Mouse (Mus musculus) heart, adult 2 months (tissue): Measurements from ENCODE around the gene Prkacb. TPM values are rescaled to one million over a fixed set of nuclear protein-coding genes. Genes with fewer than 3 reads are reported as not detected.
"Not testable (repeated sequence)": the region's sequence is repeated elsewhere in the genome, so short reads cannot be mapped to it uniquely, and the experiment has no call there.

Experiments
- DNase-seq, 2 experiments: peaks; one replicate each; pipeline ENCODE4 v3.0.0; 2021
- H3K27ac ChIP-seq: fragments of 200-600 bp; 2 replicates; pipeline ENCODE4 v1.8.1; 2022
- H3K27me3 ChIP-seq: fragments of 200-500 bp; 2 replicates; pipeline ENCODE4 v1.6.1; 2012; ENCODE audit warnings: mild to moderate bottlenecking, low read length, inconsistent platforms, mixed read lengths; ENCODE audit not compliant: control insufficient read depth, insufficient read depth
- H3K36me3 ChIP-seq: fragments of 200-500 bp; 2 replicates; pipeline ENCODE4 v1.6.1; 2012; ENCODE audit warnings: low read length, inconsistent platforms; ENCODE audit not compliant: control insufficient read depth, insufficient read depth
- H3K4me1 ChIP-seq: fragments of 200-500 bp; 2 replicates; pipeline ENCODE4 v1.6.1; 2011; ENCODE audit warnings: low read length; ENCODE audit not compliant: control insufficient read depth, insufficient read depth
- H3K4me3 ChIP-seq: fragments of 200-600 bp; 2 replicates; pipeline ENCODE4 v1.8.1; 2022
- H3K79me2 ChIP-seq: fragments of 200-500 bp; replicated peaks from 2 replicates; pipeline ENCODE4 v1.6.1; 2012; ENCODE audit warnings: mild to moderate bottlenecking, inconsistent platforms, low read length, moderate library complexity, mixed read lengths; ENCODE audit not compliant: control insufficient read depth, insufficient read depth
- H3K9ac ChIP-seq: fragments of 200-500 bp; 2 replicates; pipeline ENCODE4 v1.6.1; 2012; ENCODE audit warnings: low read depth, mild to moderate bottlenecking, control low read depth, inconsistent platforms, low read length, mixed read lengths
- CTCF ChIP-seq: fragments of 200-600 bp; IDR thresholded peaks from 2 replicates; pipeline ENCODE4 v1.8.1; 2022; ENCODE audit warnings: antibody characterized with exemption, mild to moderate bottlenecking, moderate library complexity
- EP300 ChIP-seq: fragments of 200-500 bp; IDR thresholded peaks from 2 replicates; pipeline ENCODE4 v1.6.1; 2011; ENCODE audit warnings: low read depth, low read length, control low read depth; ENCODE audit not compliant: insufficient read depth
- POLR2A ChIP-seq: fragments of 200-500 bp; IDR thresholded peaks from 2 replicates; pipeline ENCODE4 v1.6.1; 2011; ENCODE audit warnings: mild to moderate bottlenecking, low read depth, low read length, control low read depth; ENCODE audit not compliant: insufficient read depth
- WGBS: fragments of 180-500 bp; shearing (Covaris S2); methylation state at CpG from one replicate; pipeline ENCODE4 v1.1.7; 2018; 5-methylcytosine and 5-hydroxymethylcytosine counted together
- intact Hi-C: fragments of 180-260 bp; cut with DNase I; formaldehyde crosslinking; loops from one replicate; pipeline ENCODE4 v1.15.1; 2025
- polyA plus RNA-seq: library from polyadenylated mRNA; depleted of rRNA; stranded (reverse); fragments of >200 nt; gene quantifications from 2 replicates; pipeline ENCODE4 v1.2.3, GENCODE M21; 2012
- total RNA-seq, 2 experiments: library from RNA; stranded (reverse); gene quantifications; 2 replicates each; pipeline ENCODE4 v1.2.3; 2021

Prkacb gene
- total and polyA plus RNA-seq, 3 experiments, result 19.8 to 58.9 (median 57.4) TPM

DNA sequence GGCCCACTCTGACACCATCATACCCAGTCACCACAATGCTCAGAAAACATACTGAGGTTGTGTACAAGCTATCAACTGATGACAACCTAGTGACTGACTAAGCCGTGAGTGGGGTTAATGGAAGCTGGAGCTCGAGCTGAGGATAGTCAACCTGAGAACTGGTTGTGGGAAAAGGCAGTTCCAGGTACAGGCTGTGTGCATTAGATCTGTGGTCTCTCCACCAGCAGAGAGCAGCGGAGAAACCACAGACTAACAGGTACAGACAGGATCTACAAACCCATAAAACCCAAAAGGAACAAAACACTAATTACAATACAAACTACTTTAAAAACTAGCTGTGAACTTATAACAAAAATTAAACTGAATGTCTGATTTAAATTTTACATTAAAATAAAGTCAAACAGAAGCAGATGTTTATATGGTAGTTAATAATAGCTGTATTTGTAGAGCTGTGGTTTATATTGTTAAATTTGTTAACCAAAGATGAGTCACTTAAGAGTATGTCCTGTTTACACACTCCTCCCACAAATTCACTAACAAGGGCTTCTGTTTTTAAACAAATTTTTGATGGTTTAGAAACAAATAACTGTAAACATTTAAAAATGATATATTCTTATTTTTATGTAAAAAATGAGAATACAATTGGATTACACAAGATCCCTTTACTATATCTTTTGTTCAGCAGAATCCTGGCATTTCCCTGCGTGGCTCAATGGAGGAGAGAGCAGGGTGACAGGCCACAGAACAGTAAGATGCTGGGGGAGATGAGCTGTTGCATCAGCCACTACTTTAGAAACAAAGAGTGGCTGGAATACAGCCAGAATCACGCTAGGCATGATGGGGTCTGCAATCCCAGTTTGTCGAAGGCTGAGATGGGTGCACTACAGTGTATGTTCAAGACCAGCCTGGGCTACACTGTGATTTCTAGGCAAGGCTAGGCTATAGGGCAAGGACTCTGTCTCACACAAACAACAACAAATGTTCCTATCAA lies 54.5 kb downstream of the Prkacb start:
- H3K27me3 ChIP-seq, result no peaks in the 10 kb centered on the region
- H3K9ac ChIP-seq, result no peak overlapping the region
- no peak for DNase-seq
- no peaks in the 10 kb centered on the region; the same call in 1 of the 2 replicates for H3K4me1 ChIP-seq
- 0 out of 2 replicates have a peak, but pooled peaks cover 3% of the 10 kb centered on the region for H3K36me3 ChIP-seq
- H3K4me3 ChIP-seq, result no peak overlapping the region
- intact Hi-C loops, result no loop called here
- 70% methylated on average over 6 of the region's 6 CpGs for WGBS
- H3K79me2 ChIP-seq, result peaks cover 5% of the 10 kb centered on the region
- H3K27ac ChIP-seq, result no peak overlapping the region
- TF ChIP-seq POLR2A (no peak), EP300 (no peak)

DNA sequence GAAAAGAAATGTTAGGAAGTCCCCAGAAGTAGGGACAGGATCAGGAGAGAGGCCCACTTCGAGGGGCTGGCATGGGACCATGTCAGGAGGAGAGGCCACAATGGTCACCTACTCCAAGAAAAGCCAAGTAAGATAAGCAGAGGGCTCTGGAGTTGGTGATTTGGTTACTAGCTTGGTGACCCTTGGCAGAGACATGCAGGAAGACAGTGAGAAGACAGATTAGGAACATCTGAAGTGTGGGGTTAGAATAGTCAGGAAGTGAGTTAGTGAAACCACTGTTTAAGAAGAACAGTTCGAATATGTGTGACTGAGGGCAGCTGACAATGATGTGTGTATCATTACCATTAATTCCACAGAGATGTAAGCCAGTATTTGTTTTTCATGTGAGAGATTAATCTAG lies 58.5 kb downstream of the Prkacb start:
- Histone ChIP-seq H3K4me3 (no peak overlapping the region), H3K36me3 (0 out of 2 replicates have a peak, but pooled peaks cover 3% of the 10 kb centered on the region), H3K9ac (no peak overlapping the region), H3K79me2 (peaks cover 2% of the 10 kb centered on the region; the same call in 1 of the 2 replicates), H3K27ac (no peak overlapping the region), H3K27me3 (no peaks in the 10 kb centered on the region), H3K4me1 (no peaks in the 10 kb centered on the region; the same call in 1 of the 2 replicates)
- no peak for DNase-seq
- WGBS, result 48% methylated on average over 2 of the region's 2 CpGs
- TF ChIP-seq POLR2A, result no peak
- TF ChIP-seq CTCF, result no peak
- no peak for TF ChIP-seq EP300
- intact Hi-C loops, result no loop called here

DNA sequence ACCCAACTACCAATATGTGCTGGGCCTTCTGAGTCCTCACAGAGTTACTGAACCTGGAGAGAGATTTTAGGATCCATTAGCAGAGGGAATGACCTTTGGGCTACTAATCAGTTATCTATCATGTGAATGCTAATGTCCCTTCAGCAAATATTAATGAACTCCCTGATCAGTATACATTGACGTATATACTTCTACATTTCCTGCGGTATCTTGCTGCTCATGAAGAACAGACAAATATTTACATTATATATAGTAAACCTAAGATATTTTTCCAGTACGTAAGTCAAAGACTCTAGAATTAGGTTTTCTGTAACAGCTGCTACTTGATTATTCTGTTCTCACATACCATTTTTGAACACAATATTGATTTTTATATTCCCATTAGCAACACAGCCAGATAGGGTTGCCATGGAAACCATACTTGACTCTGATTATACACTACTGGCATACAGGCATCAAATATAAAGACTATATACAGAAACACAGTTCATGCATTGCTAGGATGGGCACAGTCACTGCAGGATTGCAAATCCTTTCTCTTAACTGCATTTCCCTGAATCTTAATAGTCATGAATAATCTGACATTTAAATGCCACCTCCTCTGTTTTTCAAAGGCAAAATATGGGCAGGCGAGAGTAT lies 71.1 kb downstream of the Prkacb start:
- Histone ChIP-seq H3K36me3 (no peaks in the 10 kb centered on the region), H3K4me3 (no peak overlapping the region), H3K27me3 (no peaks in the 10 kb centered on the region), H3K4me1 (no peaks in the 10 kb centered on the region), H3K9ac (no peak overlapping the region), H3K27ac (no peak overlapping the region), H3K79me2 (no peaks in the 10 kb centered on the region)
- 93% methylated on average over 4 of the region's 4 CpGs for WGBS
- no peak for TF ChIP-seq POLR2A
- no peak for TF ChIP-seq EP300
- no peak for DNase-seq
- intact Hi-C loops, result no loop called here

GRCm38 (mm10) chr3:146741158-146741557 lies 71.6 kb downstream of the Prkacb start:
- Histone ChIP-seq H3K4me1 (no peaks in the 10 kb centered on the region), H3K9ac (no peak overlapping the region), H3K79me2 (no peaks in the 10 kb centered on the region), H3K27ac (no peak overlapping the region), H3K27me3 (no peaks in the 10 kb centered on the region), H3K4me3 (no peak overlapping the region), H3K36me3 (no peaks in the 10 kb centered on the region)
- TF ChIP-seq POLR2A (no peak), CTCF (no peak), EP300 (no peak)
- DNase-seq, result no peak
- intact Hi-C loops, result no loop called here
- 86% methylated on average over 5 of the region's 5 CpGs for WGBS

DNA sequence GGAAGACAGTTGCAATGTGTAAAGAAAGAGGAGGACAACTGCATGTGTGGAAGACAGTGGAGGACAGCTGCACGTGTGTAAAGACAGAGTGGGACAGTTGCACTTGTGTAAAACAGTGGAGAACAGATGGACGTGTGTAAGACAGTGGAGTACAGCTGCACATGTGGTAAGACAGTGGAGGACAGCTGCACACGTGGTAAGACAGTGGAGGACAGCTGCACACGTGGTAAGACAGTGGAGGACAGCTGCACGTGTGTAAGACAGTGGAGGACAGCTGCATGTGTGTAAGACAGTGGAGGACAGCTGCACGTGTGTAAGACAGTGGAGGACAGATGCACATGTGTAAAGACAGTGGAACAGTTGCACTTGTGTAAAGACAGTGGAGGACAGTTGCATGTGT lies 76.6 kb downstream of the Prkacb start:
- H3K4me3 ChIP-seq, H3K27ac ChIP-seq, DNase-seq, H3K4me1 ChIP-seq, H3K36me3 ChIP-seq, H3K79me2 ChIP-seq, H3K27me3 ChIP-seq, H3K9ac ChIP-seq, intact Hi-C loops: not testable (repeated sequence)
- 80% methylated on average over 6 of the region's 6 CpGs for WGBS

DNA sequence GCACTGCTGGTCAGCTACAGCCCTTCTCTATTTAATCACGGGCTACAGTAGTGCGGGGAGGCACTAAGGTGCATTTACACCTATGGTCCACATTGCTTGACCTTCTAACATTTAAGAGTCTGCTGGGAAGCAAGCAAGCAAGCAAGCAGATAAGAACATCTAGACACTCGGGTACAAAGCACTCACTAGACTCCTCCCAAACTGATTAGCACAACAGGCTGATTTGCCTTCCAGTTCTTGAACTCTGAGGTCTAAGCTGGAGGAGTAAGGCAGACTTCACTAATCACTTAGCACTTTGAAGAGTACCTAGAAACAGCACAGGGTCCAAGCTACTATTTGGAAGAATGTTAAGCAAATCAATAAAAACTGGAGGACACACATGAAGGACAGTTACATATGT lies 77.1 kb downstream of the Prkacb start:
- Histone ChIP-seq H3K4me1 (no peaks in the 10 kb centered on the region), H3K79me2 (no peaks in the 10 kb centered on the region), H3K27me3 (no peaks in the 10 kb centered on the region), H3K27ac (no peak overlapping the region), H3K4me3 (no peak overlapping the region), H3K36me3 (peaks cover 2% of the 10 kb centered on the region), H3K9ac (no peak overlapping the region)
- no peak for TF ChIP-seq POLR2A
- no peak for TF ChIP-seq EP300
- no peak for TF ChIP-seq CTCF
- WGBS, result 59% methylated on average over 3 of the region's 3 CpGs
- intact Hi-C loops, result no loop called here
- no peak for DNase-seq
